Mouse (Mus musculus) erythroblast, adult 5-6 weeks (primary cell): Measurements from ENCODE around the gene 9930104L06Rik. TPM values are rescaled to one million over a fixed set of nuclear protein-coding genes. Genes with fewer than 3 reads are reported as not detected.
A peak's percentile ranks its signal among the peaks of the same experiment; 100 is the strongest.
"Not testable (repeated sequence)": the region's sequence is repeated elsewhere in the genome, so short reads cannot be mapped to it uniquely, and the experiment has no call there.

Source experiments
- ATAC-seq: replicated peaks from 2 replicates; pipeline ENCODE4 v1.8.0; 2016; ENCODE audit warnings: moderate number of reproducible peaks, mild to moderate bottlenecking, moderate TSS enrichment, inconsistent platforms; ENCODE audit not compliant: poor library complexity, low FRiP score, severe bottlenecking
- total RNA-seq, 2 experiments: library from RNA; stranded (forward) in 1 of 2; stranded (reverse) in 1 of 2; fragments of 150-400 nt in 1 of 2; fragments of 200-764, 138-1000 nt in 1 of 2; gene quantifications; 2 replicates each; pipeline versions ENCODE4 v1.2.3 to v1.2.4; 2015 to 2017; ENCODE audit warnings: low replicate concordance in 2 of 2

The 9930104L06Rik gene
- total RNA-seq (2015; ENCODE audit: low replicate concordance) (0.38 and 0.84 TPM in 2 replicates), total RNA-seq (2017; ENCODE audit: low replicate concordance) (3.2 and 6.1 TPM in 2 replicates)

GRCm38 (mm10) chr4:124936613-124937471, at the start of gene 9930104L06Rik:
Gene 9930104L06Rik (plus strand): TSS chr4:124937048.
- ATAC-seq = peak; percentile 97

- no peak for ATAC-seq
Measured at GRCm38 (mm10) chr4:124888702-124889101, 48.1 kb upstream of the 9930104L06Rik start.

- no peak for ATAC-seq
Measured at GRCm38 (mm10) chr4:124889935-124890334, 46.9 kb upstream of the 9930104L06Rik start.

GRCm38 (mm10) chr4:124890831-124891230, 46.0 kb upstream of the 9930104L06Rik start:
- no peak for ATAC-seq

- ATAC-seq = no peak
Measured at GRCm38 (mm10) chr4:124893769-124894168, 43.1 kb upstream of the 9930104L06Rik start.

- no peak for ATAC-seq
Measured at GRCm38 (mm10) chr4:124894508-124895428, 42.1 kb upstream of the 9930104L06Rik start.

- ATAC-seq = no peak
Measured at GRCm38 (mm10) chr4:124898428-124898827, 38.4 kb upstream of the 9930104L06Rik start.

- ATAC-seq = no peak
Measured at GRCm38 (mm10) chr4:124899906-124900305, 36.9 kb upstream of the 9930104L06Rik start.

- ATAC-seq = no peak
Measured at GRCm38 (mm10) chr4:124905417-124905816, 31.4 kb upstream of the 9930104L06Rik start.

- no peak for ATAC-seq
Measured at GRCm38 (mm10) chr4:124905971-124906822, 30.7 kb upstream of the 9930104L06Rik start.

GRCm38 (mm10) chr4:124928102-124928501, 8.7 kb upstream of the 9930104L06Rik start:
- ATAC-seq = no peak

GRCm38 (mm10) chr4:124939211-124939610, 2.4 kb downstream of the 9930104L06Rik start, which contains the start of gene Cdca8:
Gene Cdca8 (minus strand): TSS chr4:124939311.
- not testable (repeated sequence) for ATAC-seq

- peak; percentile 73 for ATAC-seq
Measured at GRCm38 (mm10) chr4:124943022-124943421, 6.2 kb downstream of the 9930104L06Rik start.

GRCm38 (mm10) chr4:124943781-124944180, 6.9 kb downstream of the 9930104L06Rik start:
- no peak for ATAC-seq

- ATAC-seq = no peak
Measured at GRCm38 (mm10) chr4:124944961-124945360, 8.1 kb downstream of the 9930104L06Rik start.

GRCm38 (mm10) chr4:124949488-124949887, 12.6 kb downstream of the 9930104L06Rik start:
- no peak for ATAC-seq

- ATAC-seq = no peak
Measured at GRCm38 (mm10) chr4:124950181-124951035, 13.6 kb downstream of the 9930104L06Rik start.

GRCm38 (mm10) chr4:124951036-124951433, 14.2 kb downstream of the 9930104L06Rik start:
- no peak for ATAC-seq
